Mouse (Mus musculus) midbrain, postnatal 0 days (tissue): ENCODE measurements at regions not wholly inside any gene's neighbourhood (a gene's known extent, or its start where the extent isn't known, plus 50 kb on each side); places are given as distances from the start of the nearest gene placed in this dataset.

Experiments
- ATAC-seq: fragments of 200-750 bp; cut with Nextera tagmentation; 2 replicates; pipeline ENCODE4 v1.8.0; 2017; ENCODE audit warnings: moderate number of reproducible peaks, mild to moderate bottlenecking, moderate TSS enrichment, moderate library complexity; ENCODE audit not compliant: low FRiP score
- DNase-seq: peaks from one replicate; pipeline ENCODE4 v3.0.0-alpha.2; 2015; ENCODE audit warnings: low spot score
- H3K27ac ChIP-seq: fragments of 300-500 bp; sonication (generic); 2 replicates; pipeline ENCODE4 v1.5.1; 2014; ENCODE audit warnings: low read depth, mild to moderate bottlenecking, low read length, mixed read lengths
- H3K27me3 ChIP-seq: fragments of 300-500 bp; sonication (generic); 2 replicates; pipeline ENCODE4 v1.6.1; 2014; ENCODE audit warnings: low read length, control low read depth, mixed read lengths; ENCODE audit not compliant: insufficient read depth
- H3K36me3 ChIP-seq: fragments of 300-500 bp; sonication (generic); 2 replicates; pipeline ENCODE4 v1.6.1; 2014; ENCODE audit warnings: low read length, control low read depth, mixed read lengths; ENCODE audit not compliant: insufficient read depth
- H3K4me1 ChIP-seq: fragments of 300-500 bp; sonication (generic); 2 replicates; pipeline ENCODE4 v1.6.1; 2014; ENCODE audit warnings: mild to moderate bottlenecking, control low read depth, antibody characterized with exemption, low read length, mixed read lengths; ENCODE audit not compliant: insufficient read depth
- H3K4me2 ChIP-seq: fragments of 300-500 bp; sonication (generic); 2 replicates; pipeline ENCODE4 v1.6.1; 2014; ENCODE audit warnings: low read depth, mild to moderate bottlenecking, low read length, mixed read lengths; ENCODE audit not compliant: poor library complexity, severe bottlenecking
- H3K4me3 ChIP-seq: fragments of 300-500 bp; sonication (generic); 2 replicates; pipeline ENCODE4 v1.5.1; 2014; ENCODE audit warnings: low read depth, mild to moderate bottlenecking, low read length, moderate library complexity
- H3K9ac ChIP-seq: fragments of 300-500 bp; sonication (generic); replicated peaks from 2 replicates; pipeline ENCODE4 v1.6.1; 2014; ENCODE audit warnings: mild to moderate bottlenecking, low read length, moderate library complexity, mixed read lengths; ENCODE audit not compliant: poor library complexity, severe bottlenecking
- H3K9me3 ChIP-seq: fragments of 300-500 bp; sonication (generic); 2 replicates; pipeline ENCODE4 v1.6.1; 2016; ENCODE audit warnings: low read length, control low read depth
- CTCF ChIP-seq: IDR thresholded peaks from 2 replicates; pipeline ENCODE4 v1.5.1; 2016; ENCODE audit warnings: antibody characterized with exemption, mild to moderate bottlenecking
- WGBS: fragments of 180-500 bp; shearing (Covaris S2); extraction: QIAGEN DNeasy Blood & Tissue Kit; methylation state at CpG from one replicate; pipeline ENCODE4 v1.1.7; 2014; 5-methylcytosine and 5-hydroxymethylcytosine counted together

DNA sequence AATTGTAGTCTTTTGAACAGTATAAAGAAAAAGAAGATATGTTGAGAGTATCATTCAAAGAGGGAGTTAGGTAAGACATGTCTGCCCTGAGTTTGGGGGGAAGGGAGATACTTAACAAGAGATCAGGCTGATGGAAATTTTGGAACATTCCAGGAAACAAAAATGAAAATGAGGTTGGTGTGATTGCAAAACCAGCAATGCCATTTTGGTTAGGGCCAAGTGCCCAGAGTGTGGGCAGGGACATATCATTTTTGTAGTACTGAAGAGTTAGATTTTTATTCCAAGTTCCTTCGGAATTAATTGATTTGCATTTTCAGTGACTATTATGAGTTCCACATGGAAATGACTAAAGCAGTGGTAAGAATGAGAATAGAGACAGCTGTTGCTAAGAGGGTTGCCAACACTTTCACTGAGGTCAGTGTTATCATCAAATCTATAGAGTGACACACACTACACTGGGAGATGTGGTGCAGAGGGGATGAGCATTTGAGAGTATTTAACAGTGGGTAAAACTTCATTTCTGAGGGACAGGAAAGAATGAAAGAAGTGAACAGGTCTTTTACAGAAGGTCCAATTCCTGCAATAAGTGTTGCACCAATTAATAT lies 105.1 kb upstream of the Erbb4 start:
- WGBS = 91% methylated on average over 1 of the region's 1 CpGs
- Histone ChIP-seq H3K4me2 (no peak overlapping the region), H3K4me3 (no peak overlapping the region), H3K36me3 (no peaks in the 10 kb centered on the region), H3K9me3 (no peaks in the 10 kb centered on the region), H3K9ac (no peak overlapping the region), H3K27me3 (no peaks in the 10 kb centered on the region), H3K27ac (no peak overlapping the region), H3K4me1 (no peaks in the 10 kb centered on the region)
- no peak for ATAC-seq
- no peak for DNase-seq
- no peak for TF ChIP-seq CTCF

DNA sequence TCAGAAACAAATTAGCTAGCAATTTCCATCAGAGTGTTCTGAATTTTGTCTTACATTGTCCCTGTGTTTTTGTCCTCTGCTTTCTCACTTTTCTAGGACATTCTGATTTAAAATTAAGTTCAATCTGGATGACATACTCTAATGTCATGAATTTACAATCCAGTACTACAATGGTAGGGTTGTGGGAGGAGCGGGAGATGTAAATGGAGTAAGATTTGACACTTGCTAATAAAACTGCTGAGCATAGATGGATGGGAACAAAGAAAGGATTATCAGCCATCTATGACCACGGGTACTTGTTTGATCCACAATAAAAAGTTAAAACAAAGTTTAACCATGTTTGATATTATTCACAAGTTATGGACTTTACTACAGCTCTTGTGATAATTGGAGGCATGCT lies 94.9 kb upstream of the Erbb4 start:
- WGBS = 43% methylated on average over 2 of the region's 2 CpGs
- no peaks in the 10 kb centered on the region for H3K9me3 ChIP-seq
- H3K27ac ChIP-seq = no peak overlapping the region
- H3K4me3 ChIP-seq = no peak overlapping the region
- no peak for DNase-seq
- ATAC-seq = no peak
- no peaks in the 10 kb centered on the region for H3K27me3 ChIP-seq
- H3K9ac ChIP-seq = no peak overlapping the region
- TF ChIP-seq CTCF = no peak
- H3K36me3 ChIP-seq = no peaks in the 10 kb centered on the region
- H3K4me1 ChIP-seq = no peaks in the 10 kb centered on the region
- no peak overlapping the region for H3K4me2 ChIP-seq

DNA sequence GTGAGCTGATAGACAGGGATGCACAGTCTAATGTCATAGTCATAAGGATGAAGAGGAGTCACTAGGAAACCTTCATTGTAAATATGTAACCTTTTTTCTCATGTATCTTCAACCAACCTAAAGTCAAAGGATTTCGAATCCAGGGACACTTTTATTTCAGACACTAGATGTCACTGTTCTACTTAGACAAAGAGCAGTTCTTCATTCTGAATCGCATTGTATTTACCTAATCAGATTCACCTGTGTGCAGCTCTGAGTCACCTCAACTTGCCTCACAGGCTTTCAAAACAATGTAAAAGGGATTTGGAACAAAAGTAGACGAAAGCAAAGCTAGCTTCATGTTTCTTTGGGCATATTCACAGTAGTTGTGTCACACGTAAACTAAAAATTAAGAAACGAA lies 57.3 kb upstream of the Erbb4 start:
- WGBS = 56% methylated on average over 5 of the region's 5 CpGs
- H3K27ac ChIP-seq = no peak overlapping the region
- ATAC-seq (no peak), DNase-seq (peak; percentile 69)
- no peak overlapping the region for H3K4me2 ChIP-seq
- H3K4me1 ChIP-seq = no peaks in the 10 kb centered on the region
- no peaks in the 10 kb centered on the region for H3K9me3 ChIP-seq
- no peak overlapping the region for H3K9ac ChIP-seq
- peak; percentile 73 for TF ChIP-seq CTCF
- H3K4me3 ChIP-seq = no peak overlapping the region
- H3K27me3 ChIP-seq = no peaks in the 10 kb centered on the region
- H3K36me3 ChIP-seq = no peaks in the 10 kb centered on the region
